Mouse (Mus musculus): ENCODE results near the gene Serf1. TPM values are rescaled to one million over a fixed set of nuclear protein-coding genes. Genes with fewer than 3 reads are reported as not detected.

Gene Serf1
- polyA plus RNA-seq (2014; fragmentation: Illumina TruSeq; extraction: RNeasy Lipid Tissue Mini Kit (QIAGEN cat#74804); ENCODE audit: insufficient read depth, low read depth, low replicate concordance): 17.6 TPM

GRCm38 (mm10) chr13:100107652-100108472 lies at the start of gene Serf1:
Gene Serf1, plus strand, starts transcription at chr13:100108012.

GRCm38 (mm10) chr13:100103748-100104254 lies 4.0 kb upstream of the Serf1 start, which contains the start of gene Bdp1:
Gene Bdp1, minus strand, starts transcription at chr13:100104070.

GRCm38 (mm10) chr13:100124423-100125257 lies 16.8 kb downstream of the Serf1 start, which contains the start of gene Smn1:
Gene Smn1, plus strand, starts transcription at chr13:100124852.

Other genes with a start within 250 kb of the Serf1 start
- gene Cartpt, start 206.9 kb upstream of the Serf1 start, polyA plus RNA-seq (2014; fragmentation: Illumina TruSeq; extraction: RNeasy Lipid Tissue Mini Kit (QIAGEN cat#74804); ENCODE audit: insufficient read depth, low read depth, low replicate concordance): not detected
- 19.2 TPM for gene Mccc2, start 92.4 kb upstream of the Serf1 start, polyA plus RNA-seq (2014; fragmentation: Illumina TruSeq; extraction: RNeasy Lipid Tissue Mini Kit (QIAGEN cat#74804); ENCODE audit: insufficient read depth, low read depth, low replicate concordance)
- 4.5 TPM for gene Bdp1, start 3.9 kb upstream of the Serf1 start, polyA plus RNA-seq (2014; fragmentation: Illumina TruSeq; extraction: RNeasy Lipid Tissue Mini Kit (QIAGEN cat#74804); ENCODE audit: insufficient read depth, low read depth, low replicate concordance)
- gene Smn1, start 16.8 kb downstream of the Serf1 start, polyA plus RNA-seq (2014; fragmentation: Illumina TruSeq; extraction: RNeasy Lipid Tissue Mini Kit (QIAGEN cat#74804); ENCODE audit: insufficient read depth, low read depth, low replicate concordance): 18.2 TPM
- gene Naip2, start 94.1 kb downstream of the Serf1 start, polyA plus RNA-seq (2014; fragmentation: Illumina TruSeq; extraction: RNeasy Lipid Tissue Mini Kit (QIAGEN cat#74804); ENCODE audit: insufficient read depth, low read depth, low replicate concordance): 2.4 TPM
- 1.8 TPM for gene Naip5, start 138.3 kb downstream of the Serf1 start, polyA plus RNA-seq (2014; fragmentation: Illumina TruSeq; extraction: RNeasy Lipid Tissue Mini Kit (QIAGEN cat#74804); ENCODE audit: insufficient read depth, low read depth, low replicate concordance)
- 0.64 TPM for gene Naip6, start 209.7 kb downstream of the Serf1 start, polyA plus RNA-seq (2014; fragmentation: Illumina TruSeq; extraction: RNeasy Lipid Tissue Mini Kit (QIAGEN cat#74804); ENCODE audit: insufficient read depth, low read depth, low replicate concordance)